Mouse (Mus musculus): ENCODE measurements around the gene Zfp791.
"Not testable (repeated sequence)": the region's sequence is repeated elsewhere in the genome, so short reads cannot be mapped to it uniquely, and the experiment has no call there.

Gene Zfp791

DNA sequence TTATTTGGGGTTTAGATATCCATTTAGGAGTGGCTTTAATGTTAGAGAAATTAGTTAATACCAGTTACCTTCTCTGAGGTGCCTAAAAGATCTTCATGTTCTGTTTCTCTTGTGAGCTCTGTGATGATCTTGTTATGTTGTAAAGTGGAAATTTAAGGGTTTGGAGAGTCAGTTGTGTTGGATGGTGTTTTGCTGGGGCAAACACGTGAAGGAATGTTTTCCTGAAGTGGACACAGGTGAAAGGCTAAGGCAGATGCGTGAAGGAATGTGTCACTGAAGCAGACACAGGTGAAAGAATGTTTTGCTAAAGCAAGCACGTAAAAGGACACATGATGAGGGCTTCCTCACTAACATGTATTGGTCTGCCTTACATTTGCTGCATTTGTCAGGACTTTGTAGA, at the start of gene Zfp791:
Gene Zfp791 (minus strand): TSS at position 101 of the 400 bp plus-strand sequence.
- DNase-seq (ENCODE audit: low spot score), result no peak

DNA sequence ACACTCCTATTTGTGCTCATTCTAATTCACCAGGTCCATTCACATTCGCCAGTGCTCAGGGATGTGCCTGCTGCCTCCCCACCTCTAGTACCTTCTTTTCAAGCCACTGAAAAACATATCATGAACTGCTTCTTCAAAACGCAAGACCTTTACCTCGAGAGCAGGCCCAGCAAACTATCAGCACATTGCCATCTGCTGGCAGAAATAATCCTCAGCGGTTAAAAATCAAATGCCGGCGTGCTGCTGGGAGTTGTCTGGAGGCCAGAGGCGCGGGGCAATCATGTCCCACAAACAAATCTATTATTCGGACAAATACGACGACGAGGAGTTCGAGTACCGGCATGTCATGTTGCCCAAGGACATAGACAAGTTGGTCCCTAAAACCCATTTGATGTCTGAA, 48.4 kb upstream of the Zfp791 start:
- DNase-seq (ENCODE audit: low spot score), result peak; percentile 57

DNA sequence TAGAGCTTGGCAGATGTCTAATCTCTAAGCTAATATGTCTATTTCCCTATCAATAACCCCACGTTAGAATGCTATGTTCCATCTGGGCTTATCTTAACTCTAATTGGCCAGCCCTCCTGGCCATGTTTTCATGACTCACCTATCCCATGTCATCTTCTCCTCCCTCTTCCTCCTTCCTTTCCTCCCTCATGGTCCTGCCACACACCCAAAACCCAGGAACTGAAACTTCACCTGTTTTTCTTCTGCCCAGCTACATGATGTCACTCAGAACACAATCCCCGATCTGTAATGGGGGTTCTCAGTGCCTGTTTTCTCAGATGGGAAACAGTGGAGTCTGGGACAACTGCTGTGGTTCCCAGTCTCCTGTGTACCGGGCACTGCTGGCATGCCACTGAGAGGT, 28.7 kb upstream of the Zfp791 start, which contains the start of gene Cks1brt:
Gene Cks1brt (plus strand): TSS at position 301 of the 400 bp plus-strand sequence.
- no peak for DNase-seq (ENCODE audit: low spot score)

DNA sequence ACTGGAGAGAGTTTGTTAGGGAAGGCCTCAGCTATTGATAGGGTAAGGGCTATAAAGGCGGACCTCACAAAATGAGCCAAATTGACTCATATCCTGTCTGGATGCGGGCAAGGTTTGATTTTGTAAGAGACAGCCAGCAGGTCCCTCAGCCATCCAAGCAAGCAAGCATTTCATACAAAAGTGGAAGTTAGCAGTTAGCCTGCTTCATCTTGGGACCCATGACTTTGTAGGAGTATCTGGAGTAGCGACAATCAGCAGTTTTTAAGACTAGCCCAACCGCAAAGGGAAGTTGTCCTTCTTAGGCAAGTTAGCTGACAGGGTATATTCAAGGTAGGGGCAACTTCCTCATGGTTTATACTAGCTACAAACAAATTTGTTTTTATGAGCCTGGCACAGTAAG, 19.6 kb upstream of the Zfp791 start:
- DNase-seq (ENCODE audit: low spot score), result no peak

DNA sequence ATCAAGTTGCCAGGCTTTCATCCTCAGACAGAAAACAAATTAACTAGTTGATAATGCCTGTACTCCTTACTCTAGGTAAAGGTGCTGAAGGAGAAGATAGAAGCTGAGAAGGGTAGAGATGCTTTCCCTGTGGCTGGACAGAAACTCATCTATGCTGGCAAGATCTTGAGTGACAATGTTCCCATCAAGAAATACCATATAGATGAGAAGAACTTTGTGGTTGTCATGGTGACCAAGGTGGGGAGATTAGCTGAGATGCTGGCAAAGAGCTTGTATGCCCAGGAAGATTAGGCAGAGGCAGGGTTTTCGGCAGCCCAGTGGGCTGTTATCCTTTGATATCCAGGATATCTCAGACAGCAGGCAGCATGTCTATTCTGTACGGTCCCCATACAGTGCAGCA, 12.8 kb upstream of the Zfp791 start:
- DNase-seq (ENCODE audit: low spot score), result not testable (repeated sequence)

DNA sequence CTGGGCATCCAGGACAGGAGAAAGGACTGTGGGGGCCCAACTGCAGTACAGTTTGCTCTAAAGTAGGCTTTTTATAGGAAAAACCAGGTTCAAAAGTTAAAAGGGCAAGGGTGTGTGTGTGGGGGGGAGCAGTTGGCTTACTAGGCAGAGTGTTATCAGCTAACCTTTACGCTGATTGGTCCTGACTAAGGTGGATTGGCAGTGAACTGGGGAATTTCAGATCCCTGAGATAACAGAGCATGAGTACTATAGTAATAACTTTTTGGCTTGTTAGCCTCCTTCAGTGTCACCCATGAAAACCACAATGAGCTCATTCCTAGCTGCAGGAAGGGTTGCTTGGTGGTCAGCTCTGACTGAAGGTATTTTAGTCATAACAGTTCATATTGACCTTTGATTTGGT, 9.4 kb upstream of the Zfp791 start:
- DNase-seq (ENCODE audit: low spot score), result no peak

DNA sequence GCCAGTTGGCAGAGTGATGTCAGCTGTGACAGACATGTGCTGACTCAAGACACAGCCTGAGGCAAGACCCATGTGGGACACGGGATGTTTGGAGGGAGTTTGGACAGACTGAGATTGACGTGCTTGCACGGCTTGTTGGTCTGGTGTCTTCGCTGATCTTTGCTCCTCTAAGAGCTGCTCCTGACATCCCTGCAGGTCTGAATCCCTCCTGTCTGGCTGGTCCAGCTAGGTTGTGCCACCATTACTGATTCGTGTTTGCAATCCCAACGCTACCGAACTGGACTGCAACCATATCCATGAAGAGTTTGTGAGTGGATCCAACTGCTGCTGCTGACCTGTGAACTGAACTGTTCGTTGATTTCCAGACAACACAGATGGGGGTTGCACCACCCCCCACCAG, 796 bp upstream of the Zfp791 start:
- DNase-seq (ENCODE audit: low spot score), result no peak

DNA sequence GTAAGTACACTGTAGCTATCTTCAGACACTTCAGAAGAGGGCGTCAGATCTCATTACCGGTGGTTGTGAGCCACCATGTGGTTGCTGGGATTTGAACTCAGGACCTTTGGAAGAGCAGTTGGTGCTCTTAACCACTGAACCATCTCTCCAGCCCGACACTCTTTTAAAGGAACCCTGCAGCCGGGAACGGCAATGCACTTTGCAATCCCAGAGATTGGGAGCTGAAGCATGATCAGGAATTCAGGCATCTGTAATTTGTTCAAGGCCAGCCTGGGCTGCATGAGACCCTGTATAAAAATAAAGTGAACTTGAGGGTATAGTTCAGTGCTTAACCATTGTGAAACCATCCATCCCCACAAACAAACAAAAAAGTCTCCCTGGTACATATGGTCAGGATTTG, 2.6 kb downstream of the Zfp791 start:
- not testable (repeated sequence) for DNase-seq (ENCODE audit: low spot score)

DNA sequence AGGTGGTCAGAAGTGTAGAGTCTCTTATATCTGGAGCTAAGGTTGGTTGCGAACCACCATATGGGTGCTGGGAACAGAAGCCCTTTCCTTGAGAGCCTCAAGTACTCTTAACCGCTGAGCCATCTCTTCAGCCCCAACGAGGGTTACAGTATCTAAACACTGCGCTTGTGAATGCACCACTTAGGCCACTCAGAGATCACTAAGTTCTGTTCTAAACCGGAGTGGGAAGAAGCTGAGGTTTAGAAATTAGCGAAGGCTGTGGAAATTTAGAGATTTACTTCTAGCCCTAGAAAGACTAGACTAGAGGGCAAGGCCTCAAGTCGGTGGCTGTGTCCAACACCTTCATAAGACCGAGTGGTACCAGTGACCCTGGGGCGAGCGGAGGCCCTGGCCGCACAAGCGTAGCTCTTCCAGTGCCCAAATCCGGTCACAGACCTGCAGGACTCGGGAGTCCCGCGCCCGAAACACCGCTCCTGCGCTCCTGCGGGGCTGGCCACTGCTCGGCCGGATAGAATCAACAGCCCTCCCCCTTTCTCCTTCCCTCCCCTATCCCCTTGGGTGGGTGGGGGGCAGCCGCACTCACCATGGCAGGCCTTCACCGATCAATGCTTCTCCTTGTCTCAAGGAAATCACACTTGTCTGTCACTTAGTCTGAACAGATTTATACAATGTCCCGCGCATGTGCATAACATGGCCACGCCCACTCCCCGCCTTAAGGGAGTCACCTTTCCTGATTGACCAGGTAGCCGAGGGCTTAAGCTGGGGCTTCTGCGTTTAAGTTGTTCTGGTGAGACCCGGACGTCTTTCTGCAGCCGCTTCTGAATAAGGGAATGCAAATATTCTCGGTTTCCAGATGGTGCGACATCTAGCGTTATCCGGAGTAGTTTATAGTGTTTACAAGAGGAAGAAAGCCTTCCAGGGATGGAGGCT, 3.6 kb downstream of the Zfp791 start:
- DNase-seq (ENCODE audit: low spot score), result peak; percentile 93

DNA sequence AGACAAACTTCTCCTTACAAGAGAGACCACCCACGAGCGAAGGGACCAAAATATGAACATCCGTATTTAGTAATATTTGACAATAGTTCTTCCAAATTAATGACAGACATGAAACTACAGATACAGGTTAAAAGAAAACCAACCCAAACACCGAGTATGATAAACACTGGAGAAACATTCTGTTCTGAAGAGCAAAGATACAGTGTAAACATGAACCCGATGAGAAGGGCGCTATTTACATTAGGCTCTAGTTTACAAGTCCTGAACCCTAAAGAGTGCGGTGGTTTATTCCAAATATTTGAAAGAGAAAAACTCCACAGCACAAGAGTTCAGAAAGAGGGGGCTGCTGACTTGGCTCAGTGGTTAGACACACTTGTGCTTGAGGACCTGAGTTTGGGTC, 5.9 kb downstream of the Zfp791 start:
- DNase-seq (ENCODE audit: low spot score), result no peak

DNA sequence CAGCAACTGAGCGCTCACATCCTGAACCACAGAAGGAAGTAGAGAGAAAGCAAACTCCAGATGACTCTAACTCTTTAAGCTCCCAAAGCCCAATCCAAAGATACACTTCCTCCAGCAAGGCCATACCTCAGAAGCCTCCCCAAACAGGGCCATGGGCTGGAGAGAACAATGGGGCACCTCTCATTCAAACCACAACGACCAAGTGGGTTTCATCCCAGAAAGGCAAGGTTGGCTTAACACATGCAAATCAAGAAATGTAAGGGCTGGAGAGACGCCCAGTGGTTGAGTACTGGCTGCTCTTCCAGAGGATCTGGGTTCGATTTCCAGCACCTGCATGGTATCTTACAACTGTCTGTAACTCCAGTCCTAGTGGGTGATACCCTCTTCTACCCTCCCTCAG, 7.4 kb downstream of the Zfp791 start:
- no peak for DNase-seq (ENCODE audit: low spot score)

DNA sequence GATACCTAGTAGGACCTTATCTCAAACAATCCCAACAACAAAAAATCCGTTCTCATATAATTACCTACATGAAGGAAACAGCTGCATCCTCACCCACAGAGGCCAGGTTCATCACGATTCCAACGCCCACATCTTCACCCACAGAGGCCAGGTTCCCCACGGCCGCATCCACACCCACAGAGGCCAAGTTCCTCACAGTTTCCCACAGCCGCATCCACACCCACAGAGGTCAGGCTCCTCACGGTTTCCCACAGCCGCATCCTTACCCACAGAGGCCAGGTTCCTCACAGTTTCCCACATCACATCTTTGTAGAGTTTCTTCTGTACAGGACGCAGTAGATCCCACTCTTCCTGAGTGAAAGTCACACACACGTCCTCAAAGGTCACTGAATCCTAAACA, 9.7 kb downstream of the Zfp791 start:
- no peak for DNase-seq (ENCODE audit: low spot score)

DNA sequence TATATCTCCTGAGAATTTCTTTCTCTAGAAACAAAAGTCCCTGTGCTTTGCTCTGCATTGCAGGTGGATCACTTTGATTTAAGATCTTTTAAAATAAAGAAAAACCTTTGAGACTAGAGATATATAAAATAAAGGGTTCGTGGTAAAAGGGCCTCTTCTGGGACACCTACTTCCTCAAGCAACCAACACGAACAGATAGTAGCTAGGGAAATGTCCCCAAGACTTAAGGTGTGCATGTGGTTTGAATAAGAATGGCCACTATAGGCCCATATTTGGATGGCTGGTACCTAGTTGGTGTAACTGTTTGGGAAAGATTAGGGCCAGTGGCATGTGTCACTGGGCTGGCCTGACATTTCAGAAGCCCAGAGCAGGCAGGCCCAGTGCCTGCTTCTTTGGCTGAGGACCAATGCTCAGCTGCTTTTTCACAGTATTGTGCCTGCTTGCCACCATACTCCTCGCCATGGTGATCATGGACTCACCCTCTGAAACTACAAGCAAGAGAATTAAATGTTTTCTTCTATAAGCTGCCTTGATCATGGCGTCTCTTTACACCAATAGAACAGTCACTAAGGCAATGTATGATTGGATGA, 22.7 kb downstream of the Zfp791 start:
- no peak for DNase-seq (ENCODE audit: low spot score)

DNA sequence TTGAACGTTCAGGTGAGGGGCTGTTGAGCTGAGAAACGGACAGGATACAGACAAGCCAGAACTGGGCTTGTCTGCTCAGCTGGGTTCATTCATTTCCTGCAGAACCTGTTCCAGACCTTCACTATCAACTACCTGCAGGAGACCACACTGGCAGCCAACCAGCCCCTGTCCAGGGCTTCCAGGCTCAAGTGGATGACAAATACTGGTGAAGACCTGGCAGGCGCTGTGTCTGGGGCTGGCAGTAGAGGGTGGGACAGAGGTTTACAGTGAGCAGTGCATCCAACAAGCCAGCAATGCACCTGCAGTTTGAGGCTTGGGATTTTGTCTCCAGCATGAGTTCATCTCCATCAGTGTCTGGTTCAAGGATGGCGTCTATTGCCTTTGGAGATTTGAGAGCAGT, 26.0 kb downstream of the Zfp791 start:
- DNase-seq (ENCODE audit: low spot score), result no peak

DNA sequence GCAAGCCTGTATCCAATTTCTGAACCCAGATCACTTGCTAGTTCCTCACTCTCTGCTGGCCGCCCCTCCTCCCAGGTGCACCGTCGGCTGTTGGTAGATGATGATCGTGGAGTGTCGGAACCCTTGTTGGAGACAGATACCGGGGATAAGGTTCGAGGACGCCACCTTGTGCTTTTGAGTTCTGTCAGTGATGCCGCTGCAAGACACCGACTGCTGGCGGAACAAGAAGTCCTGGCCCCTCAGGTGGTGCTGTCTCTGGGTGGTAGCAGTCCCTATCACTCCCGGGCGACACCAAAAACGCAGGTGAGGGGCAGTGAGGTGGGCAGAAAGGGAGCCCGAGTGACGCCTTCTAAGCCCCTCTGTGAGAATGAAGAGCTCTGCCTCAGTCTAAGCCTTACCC, 26.7 kb downstream of the Zfp791 start:
- no peak for DNase-seq (ENCODE audit: low spot score)

DNA sequence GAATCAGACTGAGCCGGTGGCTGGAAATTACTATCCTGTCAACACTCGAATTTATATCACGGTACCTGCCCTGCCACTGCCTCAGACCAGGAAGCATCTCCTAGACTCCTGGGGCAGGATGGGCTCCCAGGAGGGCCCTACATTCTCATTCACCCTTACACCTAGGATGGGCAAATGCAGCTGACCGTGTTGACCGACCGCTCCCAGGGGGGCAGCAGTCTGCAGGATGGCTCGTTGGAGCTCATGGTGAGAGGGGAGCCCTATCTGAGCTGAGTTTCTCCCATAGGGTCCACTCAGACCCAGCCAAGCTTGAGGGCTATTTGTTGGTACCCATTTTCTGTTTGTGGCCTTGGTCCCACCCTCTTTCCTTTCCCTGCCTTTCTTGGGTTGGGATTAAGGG, 27.3 kb downstream of the Zfp791 start:
- DNase-seq (ENCODE audit: low spot score), result no peak

DNA sequence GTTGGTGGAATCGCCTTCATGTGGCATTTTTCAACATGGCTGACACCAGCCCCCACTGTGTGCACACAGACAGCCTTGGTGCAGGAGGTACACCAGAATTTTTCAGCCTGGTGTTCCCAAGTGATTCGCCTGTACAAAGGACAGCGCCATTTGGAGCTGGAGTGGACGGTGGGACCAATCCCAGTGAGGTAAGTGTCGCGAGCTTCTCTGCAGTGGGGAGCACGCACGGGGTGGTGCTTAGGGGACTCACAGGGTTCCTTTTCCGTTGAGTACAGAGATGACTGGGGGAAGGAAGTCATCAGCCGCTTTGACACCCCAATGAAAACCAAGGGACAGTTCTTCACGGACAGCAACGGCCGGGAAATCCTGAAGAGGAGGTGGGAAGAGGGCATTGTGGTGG, 27.8 kb downstream of the Zfp791 start:
- DNase-seq (ENCODE audit: low spot score), result no peak

DNA sequence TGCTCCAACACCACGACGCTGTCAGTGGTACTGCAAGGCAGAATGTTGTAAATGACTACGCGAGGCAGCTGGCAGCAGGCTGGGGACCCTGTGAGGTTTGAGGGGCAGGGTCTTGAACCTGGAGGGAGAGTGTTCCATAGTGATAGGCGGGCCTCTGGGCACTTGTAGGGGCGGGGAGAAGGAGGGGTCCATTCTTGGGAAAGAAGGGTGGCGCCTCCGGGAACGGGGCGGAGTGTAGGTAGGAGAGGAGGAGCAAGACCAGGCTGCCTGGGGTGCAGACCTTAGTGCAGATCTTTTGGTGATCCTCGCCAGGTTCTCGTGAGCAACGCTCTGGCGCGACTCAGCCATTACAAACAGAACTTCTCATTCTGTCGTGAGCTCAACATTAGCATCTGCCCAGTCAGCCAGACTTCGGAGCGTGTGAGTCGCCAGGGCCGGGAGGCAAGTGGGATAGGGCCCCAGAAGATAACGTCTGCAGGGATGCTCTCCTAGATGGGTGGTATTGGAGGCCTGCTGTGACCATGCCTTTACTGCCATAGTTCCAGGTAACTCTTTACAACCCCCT, 31.3 kb downstream of the Zfp791 start:
- no peak for DNase-seq (ENCODE audit: low spot score)

DNA sequence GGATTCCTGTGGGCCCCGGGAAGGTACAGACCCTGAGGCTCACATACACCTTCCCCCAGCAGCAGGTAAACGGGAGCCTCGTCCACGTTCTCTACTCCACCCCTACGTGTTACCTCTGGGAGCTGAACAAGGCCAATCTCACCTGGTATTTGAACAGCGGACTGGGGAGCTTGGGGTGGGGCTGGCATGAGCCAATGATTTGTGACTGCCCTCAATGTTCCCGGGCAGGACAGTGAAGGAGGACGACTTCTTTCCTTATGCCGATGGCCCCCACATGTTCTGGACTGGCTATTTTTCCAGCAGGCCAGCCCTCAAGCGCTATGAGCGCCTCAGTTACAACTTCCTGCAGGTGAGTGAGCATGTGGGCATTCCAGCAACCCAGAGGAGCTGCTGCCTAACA, 32.0 kb downstream of the Zfp791 start:
- no peak for DNase-seq (ENCODE audit: low spot score)

DNA sequence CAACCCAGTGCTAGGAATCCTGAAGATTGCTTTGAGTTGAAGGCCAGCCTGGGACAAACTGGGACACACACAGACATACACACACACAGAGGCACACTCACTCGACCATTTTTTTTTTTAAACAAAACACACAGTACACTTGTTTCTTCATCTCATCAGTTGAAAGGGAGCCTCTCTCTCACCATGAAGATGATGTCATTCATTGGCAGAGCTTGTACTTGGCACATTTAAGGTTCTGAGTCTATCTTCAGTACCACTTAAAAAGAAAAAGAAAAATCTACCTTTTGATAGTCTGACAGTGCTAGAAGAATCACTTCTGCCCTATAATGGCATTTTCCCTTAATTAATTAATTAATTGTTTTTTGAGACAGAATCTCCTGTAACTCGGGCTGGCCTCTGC, 34.1 kb downstream of the Zfp791 start:
- DNase-seq (ENCODE audit: low spot score), result no peak

DNA sequence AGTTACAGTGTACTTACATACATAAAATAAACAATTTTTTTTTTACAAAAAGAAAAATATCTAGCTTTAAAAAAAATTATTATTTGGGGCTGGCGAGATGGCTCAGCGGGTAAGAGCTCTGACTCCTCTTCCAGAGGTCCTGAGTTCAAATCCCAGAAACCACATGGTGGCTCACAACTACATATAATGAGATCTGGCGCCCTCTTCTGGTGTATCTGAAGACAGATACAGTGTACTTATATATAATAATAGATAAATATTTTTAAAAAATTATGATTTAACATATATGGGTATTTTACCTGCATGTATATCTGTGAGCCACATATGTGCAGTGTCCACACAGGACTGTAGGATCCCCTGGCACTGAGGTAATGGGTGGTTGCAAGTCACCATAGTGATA, 36.7 kb downstream of the Zfp791 start:
- DNase-seq (ENCODE audit: low spot score), result no peak

DNA sequence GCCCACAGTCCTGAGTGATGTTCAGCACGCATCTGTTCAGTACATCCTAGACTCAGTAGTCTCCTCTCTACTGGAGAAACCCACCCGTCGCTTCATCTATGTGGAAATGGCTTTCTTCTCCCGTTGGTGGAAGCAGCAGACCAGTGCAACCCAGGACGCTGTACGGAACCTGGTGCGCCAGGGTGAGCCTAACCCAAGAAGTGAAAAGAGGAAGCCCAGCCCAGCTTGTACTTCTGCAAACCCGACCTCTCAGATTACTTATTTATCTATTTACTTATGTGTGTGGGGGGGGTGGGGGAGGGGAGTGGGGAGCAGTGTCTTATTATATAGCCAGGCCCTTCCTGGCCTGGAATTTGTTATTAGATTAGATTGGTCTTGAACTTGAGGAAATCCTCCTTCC, 38.3 kb downstream of the Zfp791 start:
- no peak for DNase-seq (ENCODE audit: low spot score)

DNA sequence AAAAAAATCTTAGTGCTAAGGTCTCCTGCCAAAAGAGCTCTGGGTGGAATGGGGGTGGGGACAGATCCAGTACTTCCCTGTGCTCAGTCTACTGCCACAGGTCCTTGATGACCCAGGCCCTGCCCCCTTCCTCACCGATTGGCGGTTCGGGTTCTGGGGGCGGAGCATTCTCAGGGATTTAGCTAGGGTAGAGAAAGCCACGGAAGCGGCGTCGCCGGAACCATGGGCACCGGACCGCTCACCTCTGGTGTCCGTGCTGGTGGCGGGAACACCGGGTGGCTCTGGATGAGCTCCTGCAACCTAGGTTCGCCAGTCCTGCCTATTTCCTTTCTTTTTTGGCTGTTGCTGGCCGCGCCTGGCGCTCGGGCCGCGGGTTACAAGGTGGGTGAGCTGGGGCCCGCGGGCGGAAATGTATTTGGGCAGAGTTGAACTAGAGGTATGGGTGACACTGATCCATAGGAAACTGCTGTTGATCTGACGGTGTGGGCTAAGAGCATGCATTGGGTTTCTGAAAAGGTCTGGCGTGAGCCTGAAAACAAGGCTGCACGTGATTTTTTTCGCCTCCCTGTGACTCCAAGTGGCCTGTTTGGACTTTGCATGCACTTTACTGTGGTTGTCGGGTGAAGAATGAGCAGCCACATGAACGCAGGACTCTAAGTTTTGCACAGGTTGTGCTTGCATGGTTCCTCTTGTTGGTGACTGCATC, 39.6 kb downstream of the Zfp791 start, which contains the start of gene Man2b1:
Gene Man2b1 (plus strand): TSS at position 163 of the 706 bp plus-strand sequence.
- peak; percentile 85 for DNase-seq (ENCODE audit: low spot score)

Data from embryo, embryonic 10 days (tissue).